Mouse (Mus musculus) embryonic facial prominence, embryonic 11.5 days (tissue): ENCODE data around the gene Aagab. TPM values are rescaled to one million over a fixed set of nuclear protein-coding genes. Genes with fewer than 3 reads are reported as not detected.

Source experiments
- ATAC-seq: fragments of 200-750 bp; cut with Nextera tagmentation; replicated peaks from 2 replicates; pipeline ENCODE4 v1.8.0; 2017; ENCODE audit warnings: low read depth; ENCODE audit not compliant: insufficient number of reproducible peaks, low FRiP score, low TSS enrichment
- DNase-seq: peaks from one replicate; pipeline ENCODE4 v3.0.0-alpha.2; 2015; ENCODE audit warnings: low spot score
- H3K27ac ChIP-seq: fragments of 300-500 bp; sonication (generic); replicated peaks from 2 replicates; pipeline ENCODE4 v1.5.1; 2014; ENCODE audit warnings: mild to moderate bottlenecking, low read depth, low read length, control low read depth
- H3K27me3 ChIP-seq: fragments of 300-500 bp; sonication (generic); 2 replicates; pipeline ENCODE4 v1.6.1; 2014; ENCODE audit warnings: mild to moderate bottlenecking, low read length, moderate library complexity, mixed read lengths; ENCODE audit not compliant: control insufficient read depth, insufficient read depth
- H3K36me3 ChIP-seq: fragments of 300-500 bp; sonication (generic); replicated peaks from 2 replicates; pipeline ENCODE4 v1.6.1; 2014; ENCODE audit warnings: low read depth, mild to moderate bottlenecking, low read length, moderate library complexity, mixed read lengths; ENCODE audit not compliant: control insufficient read depth, insufficient read depth
- H3K4me1 ChIP-seq: fragments of 300-500 bp; sonication (generic); 2 replicates; pipeline ENCODE4 v1.6.1; 2014; ENCODE audit warnings: low read length, mixed read lengths; ENCODE audit not compliant: control insufficient read depth, insufficient read depth
- H3K4me2 ChIP-seq: fragments of 300-500 bp; sonication (generic); 2 replicates; pipeline ENCODE4 v1.6.1; 2014; ENCODE audit warnings: low read depth, mild to moderate bottlenecking, control low read depth, low read length, moderate library complexity
- H3K4me3 ChIP-seq: fragments of 300-500 bp; sonication (generic); 2 replicates; pipeline ENCODE4 v1.5.1; 2014; ENCODE audit warnings: low read depth, low read length, control low read depth
- H3K9ac ChIP-seq: fragments of 300-500 bp; sonication (generic); replicated peaks from 2 replicates; pipeline ENCODE4 v1.6.1; 2014; ENCODE audit warnings: mild to moderate bottlenecking, control low read depth, low read length
- H3K9me3 ChIP-seq: fragments of 300-500 bp; sonication (generic); replicated peaks from 2 replicates; pipeline ENCODE4 v1.6.1; 2016; ENCODE audit warnings: mild to moderate bottlenecking, low read length, inconsistent platforms, mixed read lengths; ENCODE audit not compliant: control insufficient read depth
- WGBS: fragments of 180-500 bp; shearing (Covaris S2); extraction: QIAGEN DNeasy Blood & Tissue Kit; methylation state at CpG from one replicate; pipeline ENCODE4 v1.1.7; 2014; 5-methylcytosine and 5-hydroxymethylcytosine counted together
- polyA plus RNA-seq: library from polyadenylated mRNA; unstranded; fragments of >200 nt; fragmentation: Nextera tagmentation; extraction: Ambion mirVana; gene quantifications from 2 replicates; pipeline ENCODE4 v1.2.1, GENCODE M21; 2014

Gene Aagab
- polyA plus RNA-seq, 1 experiment from 2014 or later = 33.5 TPM

DNA sequence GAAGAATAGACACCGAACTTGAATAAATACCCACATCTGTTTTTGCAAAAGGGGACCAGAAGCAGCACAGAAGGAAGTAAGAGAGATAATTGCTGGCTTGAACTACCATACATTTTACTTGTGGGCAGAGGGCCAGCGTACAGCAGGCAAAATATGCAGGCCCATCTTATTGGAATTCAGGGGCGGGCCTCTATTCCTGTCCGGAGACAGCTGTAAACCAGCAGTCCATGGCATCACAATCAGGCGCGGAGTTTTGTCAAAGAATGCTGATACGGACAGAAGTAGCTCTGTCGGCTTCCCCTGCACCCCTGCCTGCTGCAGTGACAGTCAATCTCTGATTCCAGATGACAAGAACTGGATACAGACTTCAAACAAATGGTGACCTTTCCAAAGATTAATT, 33.7 kb upstream of the Aagab start:
- peaks cover under 1% of the 10 kb centered on the region; the same call in 1 of the 2 replicates for H3K4me1 ChIP-seq
- H3K36me3 ChIP-seq = no peaks in the 10 kb centered on the region
- H3K4me3 ChIP-seq = no peak overlapping the region
- 13% methylated on average over 8 of the region's 8 CpGs for WGBS
- no peak overlapping the region for H3K9ac ChIP-seq
- no peak overlapping the region for H3K4me2 ChIP-seq
- DNase-seq (peak; percentile 49), ATAC-seq (no peak)
- H3K27me3 ChIP-seq = no peaks in the 10 kb centered on the region
- no peak overlapping the region for H3K27ac ChIP-seq
- no peaks in the 10 kb centered on the region for H3K9me3 ChIP-seq

DNA sequence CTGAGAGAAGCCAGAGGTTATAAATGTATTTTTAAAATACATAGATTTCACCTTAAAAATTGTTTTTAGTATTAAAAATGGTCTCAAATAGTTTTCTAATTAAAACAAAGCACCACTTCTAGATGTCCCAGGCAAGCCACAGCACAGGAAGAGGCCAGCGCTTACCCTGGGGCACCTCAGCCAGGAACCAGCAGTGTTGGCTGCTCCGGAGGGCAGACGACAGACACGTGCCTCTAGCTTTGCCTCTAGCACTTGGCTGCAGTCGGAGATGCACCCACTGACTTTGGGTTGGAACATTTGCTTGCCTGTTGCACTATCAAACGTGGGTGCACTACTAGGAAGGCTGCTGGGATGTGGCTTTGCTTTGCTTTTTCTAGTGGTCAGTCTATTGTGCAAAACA, 30.6 kb upstream of the Aagab start:
- Histone ChIP-seq H3K9ac (no peak overlapping the region), H3K4me3 (no peak overlapping the region), H3K27ac (no peak overlapping the region), H3K36me3 (no peaks in the 10 kb centered on the region), H3K4me2 (no peak overlapping the region), H3K4me1 (peaks cover 2% of the 10 kb centered on the region; the same call in 1 of the 2 replicates), H3K27me3 (no peaks in the 10 kb centered on the region), H3K9me3 (no peaks in the 10 kb centered on the region)
- DNase-seq (no peak), ATAC-seq (no peak)
- 22% methylated on average over 6 of the region's 6 CpGs for WGBS

DNA sequence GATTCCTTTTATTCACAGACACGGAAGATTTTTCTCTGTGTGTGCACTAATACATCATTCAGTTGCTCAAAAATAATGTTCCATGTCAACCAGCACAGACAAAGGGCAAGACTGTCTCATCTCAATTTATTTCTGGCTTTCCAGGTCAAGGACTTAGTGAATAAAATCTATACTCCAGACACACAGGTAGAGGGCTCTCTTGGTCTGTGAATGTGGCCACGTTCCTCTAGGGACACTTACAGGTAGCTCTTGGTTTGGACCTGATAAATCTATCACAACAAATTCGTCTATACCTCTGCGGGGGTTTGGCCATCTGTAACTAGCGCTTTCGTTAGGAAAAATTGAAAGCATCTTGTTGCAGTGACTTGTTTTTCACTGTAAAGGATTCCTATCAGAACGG, 29.6 kb upstream of the Aagab start:
- DNase-seq = no peak
- H3K27me3 ChIP-seq = no peaks in the 10 kb centered on the region
- no peak overlapping the region for H3K27ac ChIP-seq
- 70% methylated on average over 7 of the region's 7 CpGs for WGBS
- no peaks in the 10 kb centered on the region for H3K36me3 ChIP-seq
- peaks cover 2% of the 10 kb centered on the region; the same call in 1 of the 2 replicates for H3K4me1 ChIP-seq
- ATAC-seq = no peak
- no peaks in the 10 kb centered on the region for H3K9me3 ChIP-seq
- no peak overlapping the region for H3K4me3 ChIP-seq
- H3K4me2 ChIP-seq = no peak overlapping the region
- no peak overlapping the region for H3K9ac ChIP-seq

DNA sequence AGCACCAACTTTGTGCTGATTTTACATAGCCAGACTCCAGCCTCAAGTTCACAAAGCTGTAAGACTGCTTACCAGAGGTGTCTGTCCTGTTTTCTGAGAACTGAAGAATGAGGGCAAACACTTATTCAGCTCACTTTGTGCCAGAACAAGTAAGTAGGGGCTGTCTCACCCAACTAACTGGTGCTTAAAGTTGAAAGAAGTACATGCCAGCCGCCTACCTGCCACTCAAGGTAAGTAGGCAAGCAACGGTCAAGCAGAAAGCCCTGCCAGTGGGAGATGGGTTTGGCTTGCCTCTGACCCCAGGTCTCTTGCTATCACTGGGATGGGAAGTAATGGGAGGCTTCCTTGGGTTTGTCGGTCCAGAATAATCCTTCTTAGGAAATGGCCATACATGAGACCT, 25.0 kb upstream of the Aagab start:
- H3K4me2 ChIP-seq = no peak overlapping the region
- WGBS = 88% methylated on average over 3 of the region's 3 CpGs

DNA sequence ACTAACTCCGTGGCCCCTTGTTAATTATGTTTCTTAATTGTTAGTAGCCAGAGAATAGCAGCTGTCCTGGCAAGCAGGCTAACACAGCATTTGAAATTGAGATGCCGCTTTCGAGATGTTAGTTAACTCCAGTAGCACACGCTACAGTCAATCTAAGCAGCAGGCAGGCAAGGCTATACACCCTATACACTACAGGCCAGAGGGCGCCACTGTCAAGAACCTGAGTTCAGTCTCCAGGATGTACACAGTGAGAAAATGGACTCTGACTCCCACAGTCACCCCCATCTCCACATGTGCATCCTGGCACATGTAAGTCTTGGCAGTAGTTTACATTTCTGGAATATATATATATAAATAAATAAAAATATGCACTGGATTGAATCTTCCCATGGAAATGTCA, 22.8 kb upstream of the Aagab start:
- Histone ChIP-seq H3K9me3 (no peaks in the 10 kb centered on the region), H3K4me2 (no peak overlapping the region), H3K4me3 (no peak overlapping the region), H3K27me3 (no peaks in the 10 kb centered on the region), H3K4me1 (no peaks in the 10 kb centered on the region), H3K36me3 (no peaks in the 10 kb centered on the region), H3K9ac (no peak overlapping the region), H3K27ac (no peak overlapping the region)
- no peak for DNase-seq
- no peak for ATAC-seq
- 80% methylated on average over 5 of the region's 5 CpGs for whole genome bisulfite sequencing

More for the DNA sequence above, 25.0 kb upstream of the Aagab start:
- no peak overlapping the region for H3K4me3 ChIP-seq
- H3K9me3 ChIP-seq = no peaks in the 10 kb centered on the region
- H3K27ac ChIP-seq = no peak overlapping the region
- H3K27me3 ChIP-seq = no peaks in the 10 kb centered on the region
- H3K4me1 ChIP-seq = peaks cover 2% of the 10 kb centered on the region; the same call in 1 of the 2 replicates
- no peak for ATAC-seq
- no peak overlapping the region for H3K9ac ChIP-seq
- no peaks in the 10 kb centered on the region for H3K36me3 ChIP-seq
- no peak for DNase-seq

DNA sequence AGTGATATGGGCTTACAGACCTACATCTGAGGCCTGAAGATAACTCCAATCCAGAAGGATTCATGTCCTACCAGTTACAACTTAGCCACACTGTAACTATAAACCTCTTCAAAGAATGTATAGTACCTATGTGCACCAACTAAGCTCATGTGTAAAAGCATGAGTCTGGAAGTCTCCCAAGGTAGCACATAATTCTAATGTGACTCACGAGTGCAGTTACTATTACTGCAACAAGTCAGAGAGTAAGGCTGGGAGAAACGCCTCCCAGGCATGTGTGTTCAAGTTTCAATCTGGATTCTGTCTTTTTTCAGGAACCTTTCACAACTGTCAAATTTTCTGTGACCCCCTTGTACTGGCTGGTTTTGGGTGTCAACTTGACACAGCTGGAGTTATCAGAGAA, 22.4 kb upstream of the Aagab start:
- H3K4me1 ChIP-seq = no peaks in the 10 kb centered on the region
- H3K4me2 ChIP-seq = no peak overlapping the region
- H3K9me3 ChIP-seq = no peaks in the 10 kb centered on the region
- no peaks in the 10 kb centered on the region for H3K36me3 ChIP-seq
- H3K4me3 ChIP-seq = no peak overlapping the region
- H3K27me3 ChIP-seq = no peaks in the 10 kb centered on the region
- DNase-seq (no peak), ATAC-seq (no peak)
- no peak overlapping the region for H3K27ac ChIP-seq
- WGBS = 47% methylated on average over 2 of the region's 2 CpGs
- no peak overlapping the region for H3K9ac ChIP-seq

DNA sequence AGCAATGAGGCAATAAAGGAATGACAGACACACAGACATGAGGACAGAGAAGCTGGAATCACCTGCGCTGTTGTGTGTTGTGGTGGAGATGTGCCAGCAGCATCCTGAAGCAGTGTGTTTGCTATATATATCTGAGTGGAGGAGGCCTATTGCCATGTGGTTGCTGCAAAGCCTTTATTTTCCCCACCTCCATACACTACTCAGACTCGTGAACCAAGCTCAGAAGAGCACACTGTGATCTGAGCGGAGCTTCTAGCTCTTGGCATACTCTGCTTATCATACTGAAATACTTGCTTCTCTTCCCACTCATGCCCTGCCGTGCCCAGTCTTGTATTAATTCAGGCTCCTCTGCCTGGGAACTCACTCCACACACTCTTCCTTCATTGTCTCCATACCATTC, 20.7 kb upstream of the Aagab start:
- no peak overlapping the region for H3K4me3 ChIP-seq
- no peak overlapping the region for H3K4me2 ChIP-seq
- WGBS = 86% methylated on average over 4 of the region's 4 CpGs
- no peaks in the 10 kb centered on the region for H3K4me1 ChIP-seq
- H3K36me3 ChIP-seq = no peaks in the 10 kb centered on the region
- no peaks in the 10 kb centered on the region for H3K27me3 ChIP-seq
- ATAC-seq (no peak), DNase-seq (no peak)
- no peaks in the 10 kb centered on the region for H3K9me3 ChIP-seq
- H3K27ac ChIP-seq = no peak overlapping the region
- no peak overlapping the region for H3K9ac ChIP-seq

DNA sequence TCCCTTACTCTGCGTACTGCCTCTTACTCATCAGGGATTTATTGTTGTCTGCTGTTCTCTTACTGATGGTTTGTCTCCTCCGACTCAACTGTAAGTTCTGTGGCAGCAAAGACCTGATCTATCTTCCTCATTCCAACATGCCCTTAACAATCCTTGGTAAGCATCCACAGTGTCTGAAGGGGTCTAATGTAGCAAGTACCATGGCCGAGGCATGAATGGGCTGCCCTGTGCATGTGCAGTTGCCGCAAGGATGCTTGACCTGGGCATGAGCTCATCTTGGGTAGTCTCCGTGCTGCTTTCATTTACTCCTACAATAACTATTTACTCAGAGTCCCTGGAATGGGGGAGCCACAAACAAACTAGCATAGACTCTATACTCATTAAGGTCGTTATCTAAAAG, 17.2 kb upstream of the Aagab start:
- no peak for ATAC-seq
- no peaks in the 10 kb centered on the region for H3K36me3 ChIP-seq
- no peaks in the 10 kb centered on the region for H3K4me1 ChIP-seq
- no peak overlapping the region for H3K27ac ChIP-seq
- no peaks in the 10 kb centered on the region for H3K27me3 ChIP-seq
- no peak overlapping the region for H3K9ac ChIP-seq
- H3K9me3 ChIP-seq = no peaks in the 10 kb centered on the region
- H3K4me3 ChIP-seq = no peak overlapping the region
- no peak for DNase-seq
- WGBS = 88% methylated on average over 6 of the region's 6 CpGs
- H3K4me2 ChIP-seq = no peak overlapping the region
